Mouse (Mus musculus) kidney, adult 9 months (tissue): ENCODE data around the gene Rars.

Experiments
- DNase-seq: peaks from one replicate; pipeline ENCODE4 v3.0.0; 2022

Rars gene

DNA sequence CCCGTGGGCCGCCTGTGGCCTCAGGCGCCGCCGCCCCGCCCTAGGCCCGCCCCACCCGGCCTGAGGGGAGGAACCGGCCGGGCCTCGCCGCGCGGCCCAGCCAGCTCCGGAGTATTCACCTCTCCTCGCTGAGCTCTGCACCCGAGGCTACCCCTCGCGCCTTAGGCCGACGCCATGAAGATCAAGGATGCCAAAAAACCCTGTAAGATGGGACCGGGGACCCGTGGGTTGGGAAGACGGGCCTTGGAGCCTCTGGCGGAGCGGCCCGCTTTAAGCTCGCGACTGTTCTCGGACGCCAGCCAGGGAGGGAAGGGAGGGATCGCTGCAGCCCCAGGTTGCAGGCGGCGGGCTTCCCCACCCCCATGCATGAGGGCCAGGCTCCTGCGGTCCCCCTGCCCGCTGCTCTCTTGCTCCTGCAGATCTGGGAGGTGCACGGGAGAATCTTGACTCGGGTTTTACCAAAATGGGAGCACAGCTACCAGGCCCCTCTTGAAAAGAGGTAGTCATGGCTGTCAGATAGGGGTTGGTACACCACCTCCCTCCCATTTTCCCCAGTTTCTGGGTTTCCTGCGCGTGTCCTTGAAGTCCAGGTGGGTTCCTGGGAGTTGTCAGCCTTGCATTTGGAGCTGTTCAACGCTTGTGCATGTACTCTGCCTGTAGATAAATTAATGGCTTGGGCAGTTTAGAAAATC, 64.4 kb downstream of the Rars start:
- no peak for DNase-seq

DNA sequence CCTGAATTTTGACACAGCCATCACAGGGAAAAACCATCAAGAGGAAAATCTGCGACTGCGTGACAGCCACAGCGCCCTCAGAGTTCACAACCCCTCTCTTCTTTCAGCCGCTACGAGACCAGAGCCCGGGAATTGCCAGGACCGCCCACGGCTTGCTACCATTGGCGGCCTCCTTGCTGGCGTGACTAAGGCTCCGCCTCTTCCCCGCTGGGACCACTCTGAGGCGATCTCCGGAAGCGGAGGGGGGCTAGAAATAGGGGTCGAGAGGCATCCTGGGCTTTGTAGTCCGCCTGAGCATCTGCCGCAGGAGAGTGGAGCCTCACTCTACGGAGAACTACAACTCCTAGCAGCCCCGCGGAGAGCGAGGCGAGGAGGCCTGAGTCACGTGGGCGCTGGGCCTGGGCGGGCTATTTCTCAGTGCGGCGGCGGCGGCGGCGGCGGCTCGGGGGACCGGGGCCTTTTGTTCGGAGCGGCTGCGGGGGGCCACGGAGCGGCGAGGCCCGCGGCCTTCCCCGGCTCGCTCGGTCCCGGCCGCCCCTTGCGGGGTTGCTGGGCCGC, 65.0 kb downstream of the Rars start, which contains the start of gene Pank3:
TSS of gene Pank3 (plus strand) at position 297 of the 558 bp plus-strand sequence.
- peak; percentile 99 for DNase-seq

GRCm38 (mm10) chr11:35766845-35767244, 67.5 kb downstream of the Rars start:
- no peak for DNase-seq

GRCm38 (mm10) chr11:35760627-35761003, 73.7 kb downstream of the Rars start:
- no peak for DNase-seq

DNA sequence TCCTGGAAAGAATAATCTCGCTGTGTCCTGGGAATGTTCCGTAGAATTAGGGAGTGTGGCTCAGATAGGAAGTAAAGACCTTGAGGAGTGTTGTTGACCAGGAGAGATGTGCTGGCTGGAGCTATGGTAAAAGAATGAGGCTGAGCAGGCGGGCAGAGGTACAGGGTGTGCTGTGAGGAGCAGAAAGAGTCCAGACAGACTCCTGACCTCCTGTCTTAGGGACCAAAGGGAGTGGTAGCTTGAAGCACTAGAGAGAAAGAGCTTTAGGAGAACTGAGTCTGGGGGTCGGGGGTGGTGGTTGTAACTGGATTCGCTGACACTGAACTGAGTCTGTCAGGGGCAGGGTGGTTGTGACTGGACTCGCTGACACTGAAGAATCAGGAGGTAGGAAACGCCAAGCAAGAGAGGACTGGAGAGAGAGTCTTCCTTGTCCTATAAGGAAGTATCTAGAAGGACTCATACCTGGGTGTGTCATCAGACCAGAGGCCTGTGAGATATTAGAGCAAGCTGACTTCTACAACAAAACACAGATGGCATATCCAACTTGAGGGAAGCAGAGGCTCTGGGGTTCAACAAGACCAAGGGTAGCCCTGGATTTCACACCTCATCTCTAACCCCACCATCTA, 74.2 kb downstream of the Rars start:
- no peak for DNase-seq
